Mouse (Mus musculus): ENCODE data around the gene Inha.

DNA sequence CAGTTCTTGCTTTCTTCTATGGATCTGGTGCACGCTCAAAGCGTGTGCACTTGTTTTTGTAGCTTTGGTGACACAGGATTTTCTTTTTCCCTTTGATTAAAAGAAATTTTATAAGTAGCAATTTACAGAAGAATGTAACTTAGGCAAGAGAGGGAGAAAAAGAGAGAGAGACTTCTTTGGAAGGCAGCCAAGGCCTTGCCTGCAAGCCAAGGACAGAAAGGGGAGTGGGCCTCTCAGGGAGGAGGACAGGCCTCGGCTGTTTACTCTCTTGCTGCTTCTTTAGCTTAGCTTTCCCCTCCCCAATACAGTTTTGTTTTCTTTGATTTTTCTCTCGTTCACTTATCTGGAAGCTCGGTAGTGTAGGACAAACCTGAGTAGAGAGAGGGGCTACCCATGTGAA lies 12.7 kb downstream of the Inha start:
- TF ChIP-seq CTCF (IDR thresholded peaks at IDR 0.05) (no peak), EP300 (IDR thresholded peaks at IDR 0.05) (no peak)
